Mouse (Mus musculus): ENCODE data around the gene Krt39. TPM values are rescaled to one million over a fixed set of nuclear protein-coding genes. Genes with fewer than 3 reads are reported as not detected.

The Krt39 gene
- polyA plus RNA-seq, 1 experiment from 2014 or later = not detected

- Histone ChIP-seq H3K36me3 (replicated peaks; ENCODE audit: control insufficient read depth, insufficient read depth, low read depth, low read length) (no peaks in the 10 kb centered on the region), H3K9ac (replicated peaks; ENCODE audit: low read length) (no peak overlapping the region), H3K4me3 (ENCODE audit: low read depth, low read length) (no peak overlapping the region), H3K27ac (replicated peaks; ENCODE audit: low read depth, low read length) (no peak overlapping the region), H3K9me3 (replicated peaks; ENCODE audit: control insufficient read depth, low read length) (no peaks in the 10 kb centered on the region), H3K4me2 (ENCODE audit: low read depth, low read length) (no peak overlapping the region), H3K27me3 (ENCODE audit: control insufficient read depth, insufficient read depth, low read length) (no peaks in the 10 kb centered on the region), H3K4me1 (ENCODE audit: control insufficient read depth, insufficient read depth, low read length) (no peaks in the 10 kb centered on the region)
- DNase-seq (ENCODE audit: low spot score) (no peak), ATAC-seq (replicated peaks; ENCODE audit: insufficient number of reproducible peaks, low FRiP score, low TSS enrichment, low read depth) (no peak)
- WGBS = 74% methylated on average over 8 of the region's 8 CpGs
Observed at GRCm38 (mm10) chr11:99491040-99491439, 30.1 kb downstream of the Krt39 start.

- DNase-seq (ENCODE audit: low spot score) = no peak
- no peak overlapping the region for H3K9ac ChIP-seq (replicated peaks; ENCODE audit: low read length)
- 49% methylated on average over 4 of the region's 4 CpGs for WGBS
- no peaks in the 10 kb centered on the region for H3K36me3 ChIP-seq (replicated peaks; ENCODE audit: control insufficient read depth, insufficient read depth, low read depth, low read length)
- H3K4me1 ChIP-seq (ENCODE audit: control insufficient read depth, insufficient read depth, low read length) = no peaks in the 10 kb centered on the region
- H3K27me3 ChIP-seq (ENCODE audit: control insufficient read depth, insufficient read depth, low read length) = no peaks in the 10 kb centered on the region
- H3K4me3 ChIP-seq (ENCODE audit: low read depth, low read length) = no peak overlapping the region
- H3K4me2 ChIP-seq (ENCODE audit: low read depth, low read length) = no peak overlapping the region
- no peaks in the 10 kb centered on the region for H3K9me3 ChIP-seq (replicated peaks; ENCODE audit: control insufficient read depth, low read length)
- H3K27ac ChIP-seq (replicated peaks; ENCODE audit: low read depth, low read length) = no peak overlapping the region
- no peak for ATAC-seq (replicated peaks; ENCODE audit: insufficient number of reproducible peaks, low FRiP score, low TSS enrichment, low read depth)
Observed at GRCm38 (mm10) chr11:99490624-99491023, 30.5 kb downstream of the Krt39 start.

GRCm38 (mm10) chr11:99489233-99489632 lies 31.9 kb downstream of the Krt39 start:
- H3K27me3 ChIP-seq (ENCODE audit: control insufficient read depth, insufficient read depth, low read length) = no peaks in the 10 kb centered on the region
- no peak overlapping the region for H3K4me2 ChIP-seq (ENCODE audit: low read depth, low read length)
- no peaks in the 10 kb centered on the region for H3K36me3 ChIP-seq (replicated peaks; ENCODE audit: control insufficient read depth, insufficient read depth, low read depth, low read length)
- no peaks in the 10 kb centered on the region for H3K9me3 ChIP-seq (replicated peaks; ENCODE audit: control insufficient read depth, low read length)
- no peak overlapping the region for H3K9ac ChIP-seq (replicated peaks; ENCODE audit: low read length)
- 35% methylated on average over 3 of the region's 3 CpGs for WGBS
- ATAC-seq (replicated peaks; ENCODE audit: insufficient number of reproducible peaks, low FRiP score, low TSS enrichment, low read depth) = no peak
- H3K4me3 ChIP-seq (ENCODE audit: low read depth, low read length) = no peak overlapping the region
- DNase-seq (ENCODE audit: low spot score) = no peak
- no peak overlapping the region for H3K27ac ChIP-seq (replicated peaks; ENCODE audit: low read depth, low read length)
- no peaks in the 10 kb centered on the region for H3K4me1 ChIP-seq (ENCODE audit: control insufficient read depth, insufficient read depth, low read length)

GRCm38 (mm10) chr11:99474981-99475380 lies 46.2 kb downstream of the Krt39 start:
- Histone ChIP-seq H3K9me3 (replicated peaks; ENCODE audit: control insufficient read depth, low read length) (no peaks in the 10 kb centered on the region), H3K9ac (replicated peaks; ENCODE audit: low read length) (no peak overlapping the region), H3K4me2 (ENCODE audit: low read depth, low read length) (no peak overlapping the region), H3K27me3 (ENCODE audit: control insufficient read depth, insufficient read depth, low read length) (no peaks in the 10 kb centered on the region), H3K4me3 (ENCODE audit: low read depth, low read length) (no peak overlapping the region), H3K27ac (replicated peaks; ENCODE audit: low read depth, low read length) (no peak overlapping the region), H3K4me1 (ENCODE audit: control insufficient read depth, insufficient read depth, low read length) (no peaks in the 10 kb centered on the region), H3K36me3 (replicated peaks; ENCODE audit: control insufficient read depth, insufficient read depth, low read depth, low read length) (no peaks in the 10 kb centered on the region)
- 80% methylated on average over 3 of the region's 3 CpGs for WGBS
- DNase-seq (ENCODE audit: low spot score) (no peak), ATAC-seq (replicated peaks; ENCODE audit: insufficient number of reproducible peaks, low FRiP score, low TSS enrichment, low read depth) (no peak)

GRCm38 (mm10) chr11:99473433-99473832 lies 47.7 kb downstream of the Krt39 start:
- H3K36me3 ChIP-seq (replicated peaks; ENCODE audit: control insufficient read depth, insufficient read depth, low read depth, low read length) = no peaks in the 10 kb centered on the region
- no peak overlapping the region for H3K9ac ChIP-seq (replicated peaks; ENCODE audit: low read length)
- H3K27ac ChIP-seq (replicated peaks; ENCODE audit: low read depth, low read length) = no peak overlapping the region
- WGBS = 83% methylated on average over 6 of the region's 6 CpGs
- no peaks in the 10 kb centered on the region for H3K27me3 ChIP-seq (ENCODE audit: control insufficient read depth, insufficient read depth, low read length)
- H3K4me3 ChIP-seq (ENCODE audit: low read depth, low read length) = no peak overlapping the region
- H3K9me3 ChIP-seq (replicated peaks; ENCODE audit: control insufficient read depth, low read length) = no peaks in the 10 kb centered on the region
- no peaks in the 10 kb centered on the region for H3K4me1 ChIP-seq (ENCODE audit: control insufficient read depth, insufficient read depth, low read length)
- H3K4me2 ChIP-seq (ENCODE audit: low read depth, low read length) = no peak overlapping the region
- DNase-seq (ENCODE audit: low spot score) (no peak), ATAC-seq (replicated peaks; ENCODE audit: insufficient number of reproducible peaks, low FRiP score, low TSS enrichment, low read depth) (no peak)

- Histone ChIP-seq H3K27me3 (ENCODE audit: control insufficient read depth, insufficient read depth, low read length) (no peaks in the 10 kb centered on the region), H3K4me3 (ENCODE audit: low read depth, low read length) (no peak overlapping the region), H3K9ac (replicated peaks; ENCODE audit: low read length) (no peak overlapping the region), H3K4me2 (ENCODE audit: low read depth, low read length) (no peak overlapping the region), H3K4me1 (ENCODE audit: control insufficient read depth, insufficient read depth, low read length) (no peaks in the 10 kb centered on the region), H3K9me3 (replicated peaks; ENCODE audit: control insufficient read depth, low read length) (no peaks in the 10 kb centered on the region), H3K27ac (replicated peaks; ENCODE audit: low read depth, low read length) (no peak overlapping the region), H3K36me3 (replicated peaks; ENCODE audit: control insufficient read depth, insufficient read depth, low read depth, low read length) (no peaks in the 10 kb centered on the region)
- DNase-seq (ENCODE audit: low spot score) (no peak), ATAC-seq (replicated peaks; ENCODE audit: insufficient number of reproducible peaks, low FRiP score, low TSS enrichment, low read depth) (no peak)
- 78% methylated on average over 4 of the region's 4 CpGs for WGBS
Observed at GRCm38 (mm10) chr11:99472405-99472804, 48.7 kb downstream of the Krt39 start.

GRCm38 (mm10) chr11:99471946-99472345 lies 49.2 kb downstream of the Krt39 start:
- no peaks in the 10 kb centered on the region for H3K36me3 ChIP-seq (replicated peaks; ENCODE audit: control insufficient read depth, insufficient read depth, low read depth, low read length)
- ATAC-seq (replicated peaks; ENCODE audit: insufficient number of reproducible peaks, low FRiP score, low TSS enrichment, low read depth) = no peak
- 90% methylated on average over 6 of the region's 6 CpGs for WGBS

GRCm38 (mm10) chr11:99469228-99469627 lies 51.9 kb downstream of the Krt39 start:
- Histone ChIP-seq H3K4me1 (ENCODE audit: control insufficient read depth, insufficient read depth, low read length) (no peaks in the 10 kb centered on the region), H3K27me3 (ENCODE audit: control insufficient read depth, insufficient read depth, low read length) (no peaks in the 10 kb centered on the region), H3K9ac (replicated peaks; ENCODE audit: low read length) (no peak overlapping the region), H3K27ac (replicated peaks; ENCODE audit: low read depth, low read length) (no peak overlapping the region), H3K36me3 (replicated peaks; ENCODE audit: control insufficient read depth, insufficient read depth, low read depth, low read length) (no peaks in the 10 kb centered on the region), H3K9me3 (replicated peaks; ENCODE audit: control insufficient read depth, low read length) (no peaks in the 10 kb centered on the region), H3K4me3 (ENCODE audit: low read depth, low read length) (no peak overlapping the region), H3K4me2 (ENCODE audit: low read depth, low read length) (no peak overlapping the region)
- 76% methylated on average over 4 of the region's 4 CpGs for WGBS
- no peak for DNase-seq (ENCODE audit: low spot score)
- no peak for ATAC-seq (replicated peaks; ENCODE audit: insufficient number of reproducible peaks, low FRiP score, low TSS enrichment, low read depth)

More at GRCm38 (mm10) chr11:99471946-99472345, 49.2 kb downstream of the Krt39 start:
- no peak for DNase-seq (ENCODE audit: low spot score)
- Histone ChIP-seq H3K4me1 (ENCODE audit: control insufficient read depth, insufficient read depth, low read length) (no peaks in the 10 kb centered on the region), H3K9ac (replicated peaks; ENCODE audit: low read length) (no peak overlapping the region), H3K4me3 (ENCODE audit: low read depth, low read length) (no peak overlapping the region), H3K9me3 (replicated peaks; ENCODE audit: control insufficient read depth, low read length) (no peaks in the 10 kb centered on the region), H3K27ac (replicated peaks; ENCODE audit: low read depth, low read length) (no peak overlapping the region), H3K4me2 (ENCODE audit: low read depth, low read length) (no peak overlapping the region), H3K27me3 (ENCODE audit: control insufficient read depth, insufficient read depth, low read length) (no peaks in the 10 kb centered on the region)
